Comparison of ENCODE assay signal across 19 mouse cellular contexts in genomic region chr10:78288896-78289295, GRCm38 (mm10).
"Had no signal": no experiment of that assay in that cellular context is flagged by ENCODE, and none has a peak within 500 bp of the region (broad histone marks: within the 10 kb centered on the region; RNA-seq: fewer than 3 reads in every experiment).

No protein-coding gene starts in this region.

- H3K4me1 ChIP-seq: lung, embryonic 15.5 days; midbrain, embryonic 10.5 days; neural tube, embryonic 15.5 days; stomach, embryonic 15.5 days had no signal

- H3K27me3 ChIP-seq: limb, embryonic 12.5 days; liver, embryonic 13.5 days; lung, embryonic 15.5 days; neural tube, embryonic 15.5 days; stomach, embryonic 15.5 days had no signal

- H3K27ac ChIP-seq: layer of hippocampus, adult 2 months; left cerebral cortex, adult 2 months; limb, embryonic 12.5 days; liver, embryonic 13.5 days; lung, embryonic 15.5 days; macrophage; midbrain, embryonic 10.5 days; neural tube, embryonic 15.5 days; stomach, embryonic 15.5 days had no signal

- H3K4me3 ChIP-seq: layer of hippocampus, adult 2 months; left cerebral cortex, adult 2 months; limb, embryonic 12.5 days; liver, embryonic 13.5 days; lung, embryonic 15.5 days; midbrain, embryonic 10.5 days; myocyte; neural tube, embryonic 15.5 days; stomach, embryonic 15.5 days had no signal

- ATAC-seq: liver, postnatal 0 days had no signal

- DNase-seq: kidney, postnatal 10 days; kidney, postnatal 4 days; liver; liver, embryonic 13.5 days; liver, postnatal 0 days; lung, postnatal 14 days; midbrain, embryonic 14.5 days; spleen, adult 18-20 months; thymus, adult 2 months; thymus, postnatal 25 days had no signal

- H3K9me3 ChIP-seq: limb, embryonic 12.5 days; liver, embryonic 13.5 days; lung, embryonic 15.5 days; midbrain, embryonic 10.5 days; neural tube, embryonic 15.5 days; stomach, embryonic 15.5 days had no signal
